Mouse (Mus musculus): ENCODE measurements around the gene St6galnac5. TPM values are rescaled to one million over a fixed set of nuclear protein-coding genes. Genes with fewer than 3 reads are reported as not detected.

Gene St6galnac5
- under 1 TPM; 0.18 to 0.33 TPM for total RNA-seq (2021)
- long read RNA-seq, experiment 1 = 0 reads
- long read RNA-seq, experiment 2 = 0 reads

DNA sequence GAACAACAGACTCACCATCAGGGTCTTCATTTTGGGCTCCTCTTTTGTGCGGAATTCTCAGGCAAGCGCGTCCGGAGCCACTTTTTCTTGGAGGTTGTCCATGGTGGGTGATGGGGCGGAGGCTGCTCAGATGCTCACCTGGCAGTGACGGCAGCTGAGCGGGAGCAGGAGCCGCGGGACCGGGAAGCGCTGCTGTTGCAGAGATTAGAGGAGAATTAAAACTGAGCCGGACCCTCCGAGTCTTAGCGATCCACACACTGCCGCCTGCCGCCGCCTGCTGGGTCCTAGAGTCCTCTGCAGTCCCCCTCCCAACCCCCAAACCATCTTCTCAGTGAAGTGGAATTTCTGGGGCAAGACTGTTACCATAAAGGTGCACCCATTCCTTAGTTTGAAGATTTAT, at the start of gene St6galnac5:
St6galnac5 (minus strand) TSS at position 259 of the 400 bp plus-strand sequence.
- DNase-seq = no peak

GRCm38 (mm10) chr3:153030756-153031155, 48.7 kb upstream of the St6galnac5 start:
- DNase-seq = no peak

DNA sequence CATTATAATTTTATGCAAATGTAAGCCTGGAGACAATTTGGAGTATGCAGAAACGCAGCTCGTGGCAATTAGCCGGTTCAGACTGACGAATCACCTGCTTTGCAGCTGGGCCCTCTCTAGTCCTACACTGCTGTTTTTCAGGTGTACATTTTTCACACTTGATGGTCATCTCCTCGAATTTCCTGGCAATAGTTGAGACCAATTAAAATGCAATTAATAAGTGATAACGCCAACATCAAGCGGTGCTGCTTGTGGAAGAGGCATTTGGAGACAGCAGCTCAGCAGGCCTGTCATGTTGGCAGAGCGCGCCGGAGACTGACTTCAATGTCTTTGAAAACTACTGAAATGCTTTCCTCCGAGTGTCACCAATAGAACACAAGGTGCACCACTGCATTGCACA, 42.0 kb upstream of the St6galnac5 start:
- DNase-seq = no peak

DNA sequence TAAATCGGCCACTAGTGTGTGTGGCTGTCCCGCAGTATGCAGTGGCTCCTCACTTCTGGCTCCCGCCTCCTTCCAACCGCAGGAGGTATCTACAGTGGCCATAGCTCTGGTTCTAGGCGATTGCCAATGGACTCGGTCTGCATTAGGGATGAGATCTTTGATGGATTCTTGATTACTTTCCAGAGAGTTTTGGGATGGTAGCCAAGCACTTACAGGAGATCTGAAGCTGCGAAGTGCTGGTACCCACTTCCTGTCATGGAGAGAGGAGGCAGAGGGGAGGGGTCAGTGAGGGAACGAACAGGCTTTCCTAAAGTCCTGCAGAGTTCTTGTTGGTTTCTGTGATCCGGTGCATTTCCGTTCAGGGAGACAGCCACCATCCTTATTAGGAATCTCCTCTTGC, 36.0 kb upstream of the St6galnac5 start:
- no peak for DNase-seq

DNA sequence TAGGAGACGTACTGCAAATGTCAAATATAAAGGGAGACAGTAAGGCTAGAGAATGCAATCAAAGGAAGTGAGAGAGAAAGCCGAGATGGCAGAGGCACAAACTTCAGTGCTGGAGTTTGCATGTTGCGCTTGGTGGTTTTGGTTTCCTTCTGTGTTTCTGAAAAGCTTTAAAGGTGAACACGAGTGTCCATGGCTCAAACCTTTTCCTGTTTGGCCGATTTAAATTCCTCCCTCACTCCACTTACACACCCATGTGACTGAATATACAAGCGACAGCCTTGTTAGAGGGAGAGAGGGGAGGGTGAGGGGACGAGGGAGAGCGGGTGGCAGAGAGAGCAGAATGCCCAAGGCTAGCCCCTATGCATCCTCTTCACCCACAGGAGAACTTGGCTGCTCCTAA, 34.3 kb upstream of the St6galnac5 start:
- DNase-seq = no peak

GRCm38 (mm10) chr3:153006893-153007292, 24.8 kb upstream of the St6galnac5 start:
- no peak for DNase-seq

GRCm38 (mm10) chr3:152998901-152999300, 16.9 kb upstream of the St6galnac5 start:
- no peak for DNase-seq

DNA sequence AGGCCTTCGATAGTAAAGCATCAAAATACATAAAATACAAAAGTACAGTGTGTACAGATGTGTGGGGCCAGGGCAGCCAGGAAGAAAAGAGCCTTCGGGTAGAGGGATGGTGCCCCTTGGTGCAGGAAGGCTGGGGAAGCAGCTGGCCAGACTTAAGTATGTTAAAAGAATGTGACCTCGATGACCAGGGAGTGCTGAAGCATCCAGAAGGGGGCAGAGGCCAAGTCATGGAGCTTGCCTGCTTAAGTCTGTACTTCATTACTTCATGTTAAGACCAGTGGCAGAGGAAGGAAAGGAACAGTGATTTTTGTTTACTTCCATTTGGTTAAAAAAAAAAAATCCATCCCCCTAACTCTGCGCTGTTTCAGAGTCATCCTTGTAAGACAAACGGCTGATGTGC, 16.1 kb upstream of the St6galnac5 start:
- DNase-seq = no peak

GRCm38 (mm10) chr3:152993608-152994007, 11.6 kb upstream of the St6galnac5 start:
- DNase-seq = no peak

DNA sequence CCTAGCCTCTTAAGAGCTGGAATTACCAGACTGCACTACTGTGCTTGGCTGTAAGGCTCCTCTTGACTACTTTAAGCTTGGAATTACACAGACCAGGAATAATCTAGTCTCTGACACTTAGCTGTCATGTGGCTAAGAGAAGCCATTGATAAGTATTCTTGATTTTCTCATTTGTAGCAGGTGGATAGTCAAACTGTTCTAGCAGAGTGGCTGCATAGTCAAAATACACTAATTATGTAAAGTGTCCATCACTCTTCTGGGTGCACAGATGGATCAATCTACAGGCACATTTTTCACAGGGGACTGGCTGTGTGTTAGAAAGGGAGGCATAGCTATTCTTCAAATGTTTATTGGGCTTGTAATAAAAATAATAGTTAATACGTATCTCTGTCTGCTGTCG, 8.7 kb upstream of the St6galnac5 start:
- no peak for DNase-seq

- peak; percentile 10 for DNase-seq
These were observed 770 bp downstream of the St6galnac5 start for GRCm38 (mm10) chr3:152980978-152981974.

DNA sequence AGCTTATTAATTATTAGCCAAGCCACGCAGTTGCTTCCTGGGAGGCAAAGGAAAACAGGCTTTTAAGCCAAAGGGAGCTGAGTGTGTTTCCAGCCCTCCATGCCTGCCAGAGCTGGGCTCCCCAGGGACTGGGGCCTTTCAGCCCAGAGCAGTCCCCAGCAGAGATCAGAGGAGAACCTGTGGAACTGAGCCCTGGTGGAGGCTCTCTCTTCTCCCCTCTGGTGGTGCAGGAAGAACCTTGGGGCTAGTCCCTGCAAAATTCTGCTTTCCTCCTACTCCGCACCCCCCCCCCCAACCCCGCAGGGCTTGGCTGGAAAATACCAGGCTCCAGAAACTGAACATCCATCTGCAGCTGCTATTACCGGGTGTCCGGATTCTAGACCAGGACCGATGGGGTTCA, 1.6 kb downstream of the St6galnac5 start:
- DNase-seq = peak; percentile 14

GRCm38 (mm10) chr3:152979481-152980092, 2.5 kb downstream of the St6galnac5 start:
- DNase-seq = no peak

DNA sequence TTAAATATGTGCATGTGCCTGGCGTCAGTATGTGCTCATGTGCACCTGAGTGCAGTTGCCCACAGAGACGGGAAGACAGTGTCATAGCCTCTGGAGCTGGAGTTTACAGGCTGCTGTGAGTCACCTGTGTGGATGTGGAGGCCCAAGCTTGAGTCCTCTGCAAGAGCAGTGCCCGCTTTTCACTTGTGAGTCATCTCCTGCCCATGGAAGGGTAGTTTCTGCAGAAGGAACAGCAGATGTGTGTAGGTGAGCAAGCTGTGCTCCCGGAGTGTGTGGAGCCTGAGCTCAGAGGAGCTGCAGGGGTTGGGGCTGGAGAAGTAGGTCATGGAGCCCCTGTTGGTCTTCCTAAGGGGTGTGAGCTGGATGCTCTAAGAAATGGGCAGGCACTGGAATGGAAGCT, 10.7 kb downstream of the St6galnac5 start:
- DNase-seq = no peak

DNA sequence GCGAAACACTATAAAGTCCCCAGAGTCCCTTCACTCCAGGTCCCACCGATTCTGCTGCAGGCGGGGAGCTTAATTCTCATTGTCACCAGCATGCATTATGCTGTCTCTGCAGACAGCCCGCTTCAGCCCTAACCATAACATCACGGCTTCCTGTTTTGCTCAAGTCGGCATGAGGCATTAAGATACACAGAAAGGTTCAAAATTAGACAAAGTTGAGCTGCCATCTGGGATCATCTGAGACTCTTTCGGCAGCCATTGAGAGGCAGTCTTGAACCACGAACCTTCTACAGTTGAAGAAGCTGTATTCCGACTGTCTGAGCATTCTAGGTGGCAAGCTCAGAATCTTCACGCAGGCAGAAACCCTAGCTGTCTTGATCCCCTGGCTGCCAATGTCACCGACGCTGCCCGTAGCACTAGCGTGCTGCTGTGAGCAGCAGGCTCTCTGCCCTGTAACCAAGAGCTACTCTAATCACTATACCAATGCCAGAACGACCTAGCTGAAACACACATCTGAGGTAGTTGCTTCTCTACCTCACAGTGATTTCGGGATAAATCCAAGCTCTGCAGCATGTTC, 12.2 kb downstream of the St6galnac5 start:
- DNase-seq = no peak

- no peak for DNase-seq
These were observed 20.1 kb downstream of the St6galnac5 start for GRCm38 (mm10) chr3:152961855-152962376.

DNA sequence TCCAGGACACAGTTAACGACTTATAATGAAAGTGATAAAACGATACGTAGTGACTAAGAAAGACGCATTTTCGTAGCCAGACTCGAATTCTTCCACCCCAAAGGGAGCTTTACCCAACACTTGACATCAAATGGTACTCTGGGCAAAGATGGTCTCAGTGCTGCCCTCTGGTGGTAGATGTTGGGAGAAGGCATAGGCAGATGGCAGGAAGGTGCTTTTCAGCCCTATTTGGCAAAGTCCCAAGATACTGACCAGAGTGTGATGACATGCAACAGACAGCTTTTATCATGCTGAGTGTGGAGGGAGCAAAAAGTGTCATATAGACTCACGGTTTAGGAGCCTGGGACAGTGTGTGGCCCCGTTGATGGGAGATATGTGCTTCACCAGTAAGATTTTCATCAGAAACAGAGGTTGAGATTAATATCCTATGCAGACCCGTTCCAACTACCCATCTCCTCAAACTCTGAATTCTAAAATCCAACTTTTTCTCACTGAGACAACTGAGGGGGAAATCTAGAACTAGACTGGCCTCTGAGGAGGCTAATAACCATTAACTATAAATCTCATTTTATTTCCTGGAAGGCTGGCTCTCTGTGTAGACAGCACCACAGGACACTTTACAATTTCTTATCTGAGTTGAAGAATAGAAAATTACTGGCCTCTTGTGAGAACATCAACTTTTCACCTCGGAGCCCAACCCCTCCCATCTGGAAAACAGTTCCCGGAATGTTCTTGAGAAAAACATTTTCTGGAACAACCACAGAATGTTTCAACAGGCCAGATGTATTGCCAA, 23.5 kb downstream of the St6galnac5 start:
- peak; percentile 48 for DNase-seq

DNA sequence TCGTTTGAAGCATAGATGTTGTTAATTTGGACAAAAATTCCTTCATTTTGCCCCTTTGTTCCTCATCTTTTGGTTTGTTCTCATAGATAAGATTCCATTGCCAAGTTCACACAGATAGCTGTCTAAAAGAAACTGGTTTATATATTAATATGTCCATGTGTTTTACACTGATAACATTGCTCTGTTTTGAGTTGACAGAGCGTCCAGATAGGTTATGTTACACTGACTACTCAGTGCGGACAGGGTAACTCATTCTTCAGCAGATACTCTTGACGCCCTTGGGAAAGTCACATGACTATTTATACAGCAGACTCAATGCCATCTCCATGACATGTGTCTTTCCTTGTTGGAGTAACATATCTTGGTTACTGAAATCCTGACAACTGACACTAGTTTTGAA, 25.3 kb downstream of the St6galnac5 start:
- no peak for DNase-seq

DNA sequence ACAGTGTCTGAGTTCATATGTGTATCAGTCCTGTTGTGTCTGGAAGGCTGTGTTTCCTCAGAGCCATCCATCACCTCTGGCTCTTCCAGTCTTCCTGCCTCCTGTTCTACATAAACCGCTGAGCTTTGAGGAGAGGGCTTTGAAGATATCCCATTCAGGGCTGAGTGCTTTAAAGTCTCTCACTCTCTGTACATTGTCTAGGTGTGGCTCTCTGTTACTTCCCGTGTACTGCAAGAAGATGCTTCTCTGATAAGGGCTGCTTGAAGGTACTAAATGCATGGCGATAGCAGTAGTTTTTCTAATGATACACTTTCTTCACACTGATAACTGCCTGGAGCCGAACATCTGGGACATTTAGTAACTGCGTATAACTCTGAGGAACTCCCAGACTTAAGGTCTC, 26.0 kb downstream of the St6galnac5 start:
- DNase-seq = no peak

DNA sequence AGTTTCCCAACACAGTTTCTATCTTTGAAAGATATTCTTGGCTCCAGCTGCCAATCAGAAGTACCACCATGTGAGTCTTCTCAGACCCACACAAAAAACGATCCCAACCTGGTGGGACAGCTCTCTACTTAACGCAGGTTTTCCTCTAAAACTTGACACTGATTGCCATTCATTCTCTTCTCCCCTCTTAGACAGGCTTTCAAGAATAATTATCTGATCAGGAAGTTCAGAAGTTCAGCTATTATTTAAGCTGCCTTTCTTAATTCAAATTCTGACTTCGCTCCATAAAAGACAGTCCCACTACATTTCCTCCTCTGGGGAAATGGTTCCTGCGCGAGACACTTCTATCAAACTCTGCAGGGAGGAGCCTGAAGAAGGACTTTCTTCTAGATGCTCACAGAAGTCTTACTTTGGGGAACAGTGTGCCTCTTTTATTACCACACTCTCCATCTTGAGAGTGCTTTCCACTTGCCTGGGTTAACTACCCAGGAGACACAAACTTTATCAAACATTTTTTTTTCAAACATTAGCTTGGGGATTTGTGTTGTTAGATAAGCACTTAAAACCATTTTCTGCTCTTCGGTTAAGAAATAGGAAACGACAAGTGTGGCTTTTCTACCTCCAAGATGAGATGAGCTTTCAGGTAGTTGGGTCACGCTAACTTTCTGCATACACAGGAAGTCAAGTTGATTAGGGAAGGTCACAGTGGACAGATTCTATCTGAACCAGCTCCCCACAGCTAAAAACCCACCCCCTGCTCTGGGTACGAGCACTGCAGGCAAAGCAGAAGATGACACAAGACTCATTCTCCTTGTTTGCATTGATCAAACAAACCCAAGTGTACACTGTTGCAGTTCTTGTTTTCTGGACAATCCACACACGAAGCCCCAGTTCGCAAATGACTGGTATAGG, 30.2 kb downstream of the St6galnac5 start:
- no peak for DNase-seq

DNA sequence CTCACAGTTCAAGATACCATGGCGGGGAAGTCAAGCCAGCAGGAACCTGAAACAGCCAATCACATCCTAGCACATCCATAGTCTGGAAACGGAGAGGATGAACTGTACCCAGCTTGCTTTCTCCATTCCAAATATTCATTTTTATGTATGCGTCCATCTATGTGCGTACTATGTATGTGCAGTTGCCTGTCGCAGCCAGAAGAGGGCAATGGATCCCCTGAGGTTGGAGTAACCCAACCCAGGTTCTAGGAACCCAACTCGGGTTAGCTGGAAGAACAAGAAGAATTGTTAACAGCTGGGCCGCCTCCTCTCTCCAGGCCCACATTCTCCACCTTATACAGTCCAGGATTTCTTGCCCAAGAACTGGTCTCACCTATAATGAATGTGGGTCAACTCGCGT, 31.1 kb downstream of the St6galnac5 start:
- DNase-seq = no peak

Data from gastrocnemius, postnatal 10 days (tissue).